Mouse (Mus musculus): Measurements from ENCODE around the gene Obox6. TPM values are rescaled to one million over a fixed set of nuclear protein-coding genes. Genes with fewer than 3 reads are reported as not detected.

Obox6 gene
- total and polyA plus RNA-seq, 2 experiments = not detected

DNA sequence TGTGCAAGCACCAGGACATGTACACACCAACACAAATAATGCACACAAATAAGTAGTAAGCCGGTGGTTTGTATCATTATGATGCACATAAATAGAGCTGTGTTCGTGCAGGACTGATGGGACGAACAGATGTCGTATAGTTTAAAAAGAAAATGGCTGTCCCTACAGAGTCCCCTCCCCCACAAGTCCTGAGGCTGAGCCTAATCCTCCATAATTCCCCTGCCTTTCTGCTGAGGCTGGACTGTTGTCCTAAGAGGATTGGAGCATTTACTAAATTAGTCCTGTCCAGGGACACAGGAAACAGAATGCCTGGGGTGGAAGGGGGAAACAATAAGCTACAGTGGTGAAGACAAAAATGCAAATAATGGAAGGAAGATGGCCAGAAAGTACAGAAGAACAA, 24.6 kb upstream of the Obox6 start:
- H3K36me3 ChIP-seq (ENCODE audit: control insufficient read depth, insufficient read depth, low read length) = no peaks in the 10 kb centered on the region
- H3K79me2 ChIP-seq (ENCODE audit: control insufficient read depth, insufficient read depth, low read length) = no peaks in the 10 kb centered on the region
- no peaks in the 10 kb centered on the region for H3K4me1 ChIP-seq (ENCODE audit: control insufficient read depth, insufficient read depth, low read length)
- no peaks in the 10 kb centered on the region for H3K27me3 ChIP-seq (ENCODE audit: control insufficient read depth, insufficient read depth, low read length)
- TF ChIP-seq POLR2A (IDR thresholded peaks at IDR 0.05; ENCODE audit: extremely low read depth, insufficient read depth, low read length) (no peak), CTCF (IDR thresholded peaks at IDR 0.05; ENCODE audit: low read depth, low read length) (no peak)
- 80% methylated on average over 4 of the region's 4 CpGs for WGBS
- no peak overlapping the region for H3K9ac ChIP-seq (ENCODE audit: low read depth, low read length)
- DNase-seq (ENCODE audit: extremely low read depth, low read depth, low spot score) = no peak
- no peak overlapping the region for H3K27ac ChIP-seq (replicated peaks; ENCODE audit: insufficient read depth, low read depth, low read length)
- H3K4me3 ChIP-seq (ENCODE audit: insufficient read depth, low read depth, low read length) = no peak overlapping the region

DNA sequence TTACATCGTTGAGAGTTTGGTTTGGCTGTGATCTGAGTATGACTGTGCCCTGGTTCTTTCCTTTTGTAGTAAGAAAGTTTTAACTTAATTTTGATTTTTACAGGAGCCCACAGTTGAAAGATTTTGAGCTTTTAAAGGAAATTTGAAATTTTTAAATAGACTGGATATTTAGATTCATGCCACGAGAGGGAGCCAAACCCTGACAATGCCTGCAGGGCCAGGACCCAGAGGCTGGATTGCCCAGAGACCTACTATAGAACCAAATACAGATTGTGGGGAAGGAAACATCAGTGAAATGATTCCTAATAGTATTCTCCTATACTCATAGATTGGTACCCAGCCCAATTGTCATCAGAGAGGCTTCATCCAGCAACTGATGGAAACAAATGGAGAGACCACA, 20.2 kb upstream of the Obox6 start:
- TF ChIP-seq POLR2A (IDR thresholded peaks at IDR 0.05; ENCODE audit: extremely low read depth, insufficient read depth, low read length) = no peak
- TF ChIP-seq CTCF (IDR thresholded peaks at IDR 0.05; ENCODE audit: low read depth, low read length) = peak; percentile 36; the same call in 1 of the 2 replicates
- Histone ChIP-seq H3K9ac (ENCODE audit: low read depth, low read length) (no peak overlapping the region), H3K27me3 (ENCODE audit: control insufficient read depth, insufficient read depth, low read length) (no peaks in the 10 kb centered on the region), H3K4me1 (ENCODE audit: control insufficient read depth, insufficient read depth, low read length) (no peaks in the 10 kb centered on the region), H3K36me3 (ENCODE audit: control insufficient read depth, insufficient read depth, low read length) (no peaks in the 10 kb centered on the region), H3K79me2 (ENCODE audit: control insufficient read depth, insufficient read depth, low read length) (no peaks in the 10 kb centered on the region), H3K4me3 (ENCODE audit: insufficient read depth, low read depth, low read length) (no peak overlapping the region), H3K27ac (replicated peaks; ENCODE audit: insufficient read depth, low read depth, low read length) (no peak overlapping the region)
- WGBS = 38% methylated on average over 2 of the region's 2 CpGs
- no peak for DNase-seq (ENCODE audit: extremely low read depth, low read depth, low spot score)

Other genes with a start within 250 kb of the Obox6 start
- gene Obox3, start 199.8 kb downstream of the Obox6 start, total RNA-seq (2014; rRNA removed) = not detected in 2 replicates
- gene Obox3, start 199.8 kb downstream of the Obox6 start, polyA plus RNA-seq (2012; rRNA removed) = not detected in 2 replicates
- not detected in 2 replicates for gene Obox5, start 89.5 kb downstream of the Obox6 start, total RNA-seq (2014; rRNA removed)
- not detected in 2 replicates for gene Obox5, start 89.5 kb downstream of the Obox6 start, polyA plus RNA-seq (2012; rRNA removed)
- not detected in 2 replicates for gene Crx, start 40.3 kb upstream of the Obox6 start, total RNA-seq (2014; rRNA removed)
- gene Crx, start 40.3 kb upstream of the Obox6 start, polyA plus RNA-seq (2012; rRNA removed) = not detected in 2 replicates
- gene Crxos, start 42.9 kb upstream of the Obox6 start, total RNA-seq (2014; rRNA removed) = not detected in 2 replicates
- gene Crxos, start 42.9 kb upstream of the Obox6 start, polyA plus RNA-seq (2012; rRNA removed) = not detected in 2 replicates
- 67.9 and 68.1 TPM in 2 replicates for gene Selenow, start 82.7 kb upstream of the Obox6 start, total RNA-seq (2014; rRNA removed)
- 250 and 292 TPM in 2 replicates for gene Selenow, start 82.7 kb upstream of the Obox6 start, polyA plus RNA-seq (2012; rRNA removed)
- 57.3 and 59.6 TPM in 2 replicates for gene Nop53, start 106.4 kb upstream of the Obox6 start, total RNA-seq (2014; rRNA removed)
- gene Nop53, start 106.4 kb upstream of the Obox6 start, polyA plus RNA-seq (2012; rRNA removed) = 65.2 and 69.5 TPM in 2 replicates
- 1.0 and 1.4 TPM in 2 replicates for gene Ehd2, start 127.9 kb upstream of the Obox6 start, total RNA-seq (2014; rRNA removed)
- gene Ehd2, start 127.9 kb upstream of the Obox6 start, polyA plus RNA-seq (2012; rRNA removed) = 1.6 and 1.7 TPM in 2 replicates
- 0.55 and 0.87 TPM in 2 replicates for gene Bicra, start 208.2 kb upstream of the Obox6 start, total RNA-seq (2014; rRNA removed)
- 3.6 and 4.6 TPM in 2 replicates for gene Bicra, start 208.2 kb upstream of the Obox6 start, polyA plus RNA-seq (2012; rRNA removed)
- not detected in 2 replicates for gene Zfp541, start 222.1 kb upstream of the Obox6 start, total RNA-seq (2014; rRNA removed)
- 0.02 TPM in 1 of 2 replicates, not detected in the other for gene Zfp541, start 222.1 kb upstream of the Obox6 start, polyA plus RNA-seq (2012; rRNA removed)